ENCODE assay signal across 13 mouse cellular contexts in genomic region chr16:95636615-95637014, GRCm38 (mm10). TPM values are rescaled to one million over a fixed set of nuclear protein-coding genes. Genes with fewer than 3 reads are reported as not detected.
"Had no signal": no experiment of that assay in that cellular context is flagged by ENCODE, and none has a peak within 500 bp of the region (broad histone marks: within the 10 kb centered on the region; RNA-seq: fewer than 3 reads in every experiment).

No protein-coding gene starts in this region.

- H3K27ac ChIP-seq: kidney, embryonic 15.5 days; left cerebral cortex, adult 2 months; limb, embryonic 15.5 days; lung, embryonic 15.5 days; midbrain, embryonic 12.5 days; neural tube, embryonic 13.5 days had no signal

- DNase-seq: kidney, adult 2 months; kidney, postnatal 14 days; lung, postnatal 14 days; retina, postnatal 1 day; thymus, postnatal 36 days had no signal

- H3K4me2 ChIP-seq: kidney, embryonic 15.5 days; limb, embryonic 15.5 days; lung, embryonic 15.5 days; midbrain, embryonic 12.5 days; neural tube, embryonic 13.5 days had no signal

- H3K4me1 ChIP-seq: midbrain, embryonic 12.5 days; neural tube, embryonic 13.5 days had no signal

- ATAC-seq: inflammation-experienced regulatory T-cells, adult 6 months; midbrain, embryonic 16.5 days had no signal

- H3K27me3 ChIP-seq: kidney, embryonic 15.5 days; limb, embryonic 15.5 days; lung, embryonic 15.5 days; midbrain, embryonic 12.5 days; neural tube, embryonic 13.5 days had no signal

- H3K36me3 ChIP-seq: kidney, embryonic 15.5 days; limb, embryonic 15.5 days; lung, embryonic 15.5 days; midbrain, embryonic 12.5 days; neural tube, embryonic 13.5 days had no signal

- H3K9me3 ChIP-seq: kidney, embryonic 15.5 days; limb, embryonic 15.5 days; lung, embryonic 15.5 days; midbrain, embryonic 12.5 days; neural tube, embryonic 13.5 days had no signal

- H3K9ac ChIP-seq: kidney, embryonic 15.5 days; limb, embryonic 15.5 days; lung, embryonic 15.5 days; midbrain, embryonic 12.5 days; neural tube, embryonic 13.5 days had no signal

- H3K4me3 ChIP-seq: kidney, embryonic 15.5 days; left cerebral cortex, adult 2 months; limb, embryonic 15.5 days; lung, embryonic 15.5 days; midbrain, embryonic 12.5 days; neural tube, embryonic 13.5 days had no signal

RNA-seq across cellular contexts. Expression of gene Erg, which starts 50.2 kb away (rescaled TPM):
- polyA plus RNA-seq: inflammation-experienced regulatory T-cells, adult 6 months had no signal
